Mouse (Mus musculus): ENCODE data around the gene Ifit1.

Ifit1 gene

GRCm38 (mm10) chr19:34640623-34641022 lies at the start of gene Ifit1, which contains the start of gene Ifit1bl2:
Ifit1 (plus strand) TSS chr19:34640871.
Ifit1bl2 (minus strand) TSS chr19:34640743.
- DNase-seq = peak; percentile 95

DNA sequence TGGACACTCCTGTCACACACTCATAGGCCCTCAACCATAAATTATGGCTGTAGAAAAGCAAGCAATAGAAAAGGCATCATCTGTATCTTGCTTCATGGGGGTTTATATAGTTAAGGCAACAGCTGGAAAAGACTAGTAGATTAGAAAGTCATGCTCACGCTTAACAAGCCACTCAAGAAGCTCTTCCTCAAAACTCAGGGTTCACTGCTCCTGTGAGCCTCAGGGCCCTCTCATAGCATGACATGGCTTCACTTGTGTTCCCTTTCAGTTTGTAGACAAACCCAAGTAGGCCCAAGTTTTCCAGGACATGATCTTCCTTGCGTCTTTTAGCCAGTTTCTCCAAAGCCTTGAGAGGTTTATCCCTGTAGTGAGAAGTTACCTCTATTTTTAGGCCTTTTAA lies 47.2 kb upstream of the Ifit1 start:
- DNase-seq = peak; percentile 74

GRCm38 (mm10) chr19:34594523-34594922 lies 46.1 kb upstream of the Ifit1 start:
- peak; percentile 87 for DNase-seq

DNA sequence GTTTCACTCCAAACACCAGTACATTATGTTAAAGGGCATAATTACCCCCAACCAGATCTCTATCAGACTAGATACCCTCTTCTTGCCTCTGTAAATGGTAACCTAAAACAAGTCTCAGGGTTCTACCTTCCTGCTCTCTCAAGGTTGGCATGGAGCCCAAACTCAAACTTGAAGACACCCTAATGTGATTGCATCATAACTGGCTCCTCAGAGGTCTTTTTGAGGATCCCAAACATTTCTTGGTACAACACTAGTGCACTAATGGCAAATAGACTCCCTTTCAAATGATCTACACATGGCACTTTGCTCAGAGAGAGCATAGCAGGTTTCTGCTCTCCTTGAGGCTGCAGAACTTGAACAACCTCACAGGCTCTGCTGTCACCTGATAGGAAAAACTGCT lies 43.9 kb upstream of the Ifit1 start:
- peak; percentile 79 for DNase-seq

DNA sequence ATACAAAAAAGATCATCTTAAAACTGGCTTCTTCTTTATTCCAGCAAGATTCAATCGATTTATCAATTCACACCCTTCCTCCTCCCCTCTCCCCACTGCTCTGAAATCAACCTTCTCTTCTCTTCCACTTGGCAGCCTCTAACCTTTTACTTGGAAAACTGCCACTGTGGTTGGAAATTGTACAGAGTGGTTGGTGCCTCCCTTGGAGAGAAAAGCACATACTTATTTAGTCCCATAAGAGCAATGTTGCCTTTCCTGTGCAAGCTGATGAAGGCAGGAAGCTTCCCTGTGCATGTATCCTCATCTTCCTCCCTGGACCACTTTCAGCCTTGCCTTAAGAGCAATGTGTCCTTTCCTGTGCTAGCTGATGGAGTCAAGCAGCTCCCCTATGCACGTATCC lies 42.3 kb upstream of the Ifit1 start:
- DNase-seq = peak; percentile 94

DNA sequence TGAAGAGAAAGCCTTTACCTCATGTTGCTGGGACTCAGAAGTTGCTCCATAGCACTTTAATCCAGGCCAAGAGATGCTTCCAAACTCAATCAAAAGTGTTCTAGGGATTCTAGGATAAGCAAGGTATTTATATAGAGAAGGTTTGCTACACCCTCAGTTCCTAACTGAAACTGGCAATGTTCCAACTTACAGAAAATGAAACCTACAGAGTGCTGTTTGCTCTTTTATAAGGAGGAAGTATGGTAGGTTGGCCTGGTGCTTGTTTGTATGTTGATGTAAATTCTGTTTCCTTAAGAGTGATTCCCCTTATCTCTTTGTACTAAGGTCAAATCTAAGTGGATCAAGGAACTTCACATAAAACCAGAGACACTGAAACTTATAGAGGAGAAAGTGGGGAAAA lies 41.4 kb upstream of the Ifit1 start:
- peak; percentile 22 for DNase-seq

GRCm38 (mm10) chr19:34601888-34602287 lies 38.8 kb upstream of the Ifit1 start, which contains the start of gene Ifit1bl1:
Ifit1bl1 (minus strand) TSS chr19:34601956.
- peak; percentile 61 for DNase-seq

DNA sequence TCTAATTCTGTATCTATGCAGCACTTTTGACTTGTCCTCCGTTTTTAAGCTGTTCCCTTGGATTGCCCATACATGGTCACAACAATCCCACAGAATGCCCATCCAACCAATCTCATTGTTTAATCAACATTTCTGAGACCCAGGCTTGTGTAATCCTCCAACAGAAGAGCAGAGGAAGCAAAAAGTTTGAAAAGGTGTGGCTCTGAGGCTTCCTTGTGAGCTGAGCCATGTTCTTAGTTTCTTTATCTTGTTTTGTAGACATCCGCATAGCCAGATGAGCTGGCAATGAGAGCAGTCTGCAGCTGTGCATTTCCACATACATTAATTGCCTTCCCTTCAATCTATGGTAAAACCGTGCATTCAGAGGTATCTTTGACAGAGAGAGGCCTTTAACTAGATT lies 35.2 kb upstream of the Ifit1 start:
- DNase-seq = peak; percentile 77

GRCm38 (mm10) chr19:34607237-34608051 lies 33.2 kb upstream of the Ifit1 start, which contains the start of gene Ifit3b:
Ifit3b (plus strand) TSS chr19:34607970.
- peak; percentile 98 for DNase-seq

- peak; percentile 29 for DNase-seq
These were observed 30.6 kb upstream of the Ifit1 start for GRCm38 (mm10) chr19:34610118-34610517.

GRCm38 (mm10) chr19:34612243-34613001 lies 28.2 kb upstream of the Ifit1 start:
- DNase-seq = peak; percentile 21

DNA sequence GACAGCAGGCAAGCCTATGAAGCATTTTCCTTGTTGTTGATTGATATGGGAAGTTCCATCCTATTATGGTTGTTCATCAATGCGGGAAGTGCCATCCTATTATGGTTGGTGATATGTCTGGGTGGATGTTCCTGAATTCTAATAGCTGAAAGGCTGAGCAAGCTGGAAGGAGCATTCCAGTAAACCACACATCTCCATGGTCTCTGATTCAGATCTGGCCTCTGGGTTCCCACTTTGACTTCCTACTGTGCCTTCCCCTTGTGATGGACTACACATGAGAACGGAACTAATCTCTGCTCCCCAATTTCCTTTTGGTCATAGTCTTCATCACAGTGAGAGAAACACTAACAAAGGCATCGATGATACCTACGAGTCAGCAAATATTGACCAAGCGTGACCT lies 19.8 kb upstream of the Ifit1 start:
- DNase-seq = peak; percentile 61

GRCm38 (mm10) chr19:34623781-34624180 lies 16.9 kb upstream of the Ifit1 start:
- peak; percentile 90 for DNase-seq

DNA sequence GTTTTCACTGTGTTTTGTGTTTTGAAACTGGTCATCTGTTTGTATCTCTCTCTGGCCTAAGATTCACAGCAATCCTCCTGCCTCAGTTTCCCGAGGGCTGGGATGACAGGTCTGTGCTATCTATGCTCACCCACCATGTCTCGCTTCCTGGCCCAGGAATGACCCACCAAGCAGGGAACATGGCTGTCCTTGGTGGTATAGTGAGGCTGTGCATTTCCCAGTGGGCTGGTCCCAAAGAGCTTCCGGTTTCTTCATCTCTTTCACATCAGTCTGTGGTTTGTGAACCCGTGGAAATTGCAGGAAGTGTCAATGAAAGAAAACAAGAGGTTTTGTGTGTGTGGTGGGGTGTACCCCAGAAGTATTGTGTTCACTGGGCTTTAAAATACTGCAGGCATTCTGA lies 16.0 kb upstream of the Ifit1 start:
- DNase-seq = peak; percentile 80

DNA sequence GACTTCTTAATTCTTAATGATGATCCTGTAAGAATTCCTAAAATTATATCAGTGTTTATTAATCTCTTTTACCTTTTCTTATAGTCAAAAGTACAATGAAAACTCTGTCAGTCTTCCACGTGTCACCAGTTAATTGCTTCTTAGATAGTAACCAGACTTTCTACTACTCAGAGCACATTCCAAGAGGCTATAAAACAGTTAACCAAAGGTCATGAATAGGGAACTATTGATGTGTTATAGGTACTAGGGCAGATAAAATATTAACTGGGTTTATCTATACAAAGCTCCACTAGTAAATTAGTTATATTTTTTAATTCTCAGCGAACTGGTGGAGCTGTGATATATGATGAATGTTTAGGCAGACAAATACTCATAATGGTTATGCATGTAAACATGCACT lies 13.2 kb upstream of the Ifit1 start:
- DNase-seq = no peak

- DNase-seq = peak; percentile 39
These were observed 9.2 kb upstream of the Ifit1 start for GRCm38 (mm10) chr19:34631487-34631886.

- DNase-seq = no peak
These were observed 7.2 kb upstream of the Ifit1 start for GRCm38 (mm10) chr19:34633484-34633883.

DNA sequence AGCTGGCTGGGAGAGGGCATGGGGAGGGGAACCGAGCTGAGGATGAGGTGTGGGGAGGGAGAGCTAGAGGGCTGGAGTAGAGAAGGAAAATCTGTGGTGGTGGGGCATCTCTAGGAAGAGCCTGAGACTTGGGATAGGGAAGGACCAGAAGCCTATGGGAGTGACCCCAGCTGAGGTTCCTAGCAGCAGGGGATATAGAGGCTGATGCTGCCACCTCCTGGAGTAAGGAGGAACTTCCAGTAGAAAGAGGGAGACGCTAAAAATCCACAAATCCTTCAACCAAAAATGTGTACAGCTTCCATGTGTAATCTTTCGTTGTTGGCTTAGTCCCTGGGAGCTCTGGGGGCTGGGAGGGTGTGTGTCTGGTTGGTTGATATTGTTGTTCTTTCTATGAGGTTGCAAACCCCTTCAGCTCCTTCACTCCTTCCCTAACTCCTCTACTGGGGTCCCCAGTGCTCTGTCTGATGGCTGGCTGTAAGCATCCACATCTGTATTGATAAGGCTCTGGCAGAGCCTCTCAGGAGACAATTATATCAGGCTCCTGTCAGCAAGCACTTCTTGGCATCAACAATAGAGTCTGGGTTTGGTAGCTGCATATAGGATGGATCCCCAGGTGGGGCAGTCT lies 3.6 kb upstream of the Ifit1 start:
- DNase-seq = peak; percentile 95

DNA sequence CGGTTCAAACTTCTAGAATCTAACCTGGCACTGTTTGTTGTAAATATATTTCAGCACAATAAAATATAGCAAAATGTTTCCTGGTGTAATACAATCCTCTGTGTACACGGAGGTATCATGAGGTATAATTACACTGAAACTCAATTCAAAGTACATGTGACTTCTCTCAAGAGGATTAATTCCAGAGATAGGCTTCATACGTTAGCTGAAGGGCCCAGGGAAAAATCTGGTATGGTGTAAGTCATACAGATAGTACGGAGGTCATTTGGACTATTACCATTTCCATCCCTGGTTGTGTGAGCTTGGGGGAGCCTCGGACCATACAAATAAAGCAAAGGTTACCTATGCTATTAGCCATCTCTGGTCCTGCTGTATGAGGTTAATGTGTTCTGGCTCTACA lies 1.9 kb downstream of the Ifit1 start:
- DNase-seq = peak; percentile 13

DNA sequence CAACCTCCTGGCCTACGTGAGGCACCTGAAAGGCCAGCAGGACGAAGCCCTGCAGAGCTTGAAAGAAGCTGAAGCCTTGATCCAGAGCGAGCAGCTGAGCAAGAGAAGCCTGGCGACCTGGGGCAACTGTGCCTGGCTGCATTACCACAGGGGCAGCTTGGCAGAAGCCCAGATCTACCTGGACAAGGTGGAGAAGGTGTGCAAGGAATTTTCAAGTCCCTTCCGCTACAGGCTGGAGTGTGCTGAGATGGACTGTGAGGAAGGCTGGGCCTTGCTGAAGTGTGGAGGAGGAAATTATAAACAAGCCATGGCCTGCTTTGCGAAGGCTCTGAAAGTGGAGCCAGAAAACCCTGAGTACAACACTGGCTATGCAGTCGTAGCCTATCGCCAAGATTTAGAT lies 7.0 kb downstream of the Ifit1 start:
- peak; percentile 67 for DNase-seq

DNA sequence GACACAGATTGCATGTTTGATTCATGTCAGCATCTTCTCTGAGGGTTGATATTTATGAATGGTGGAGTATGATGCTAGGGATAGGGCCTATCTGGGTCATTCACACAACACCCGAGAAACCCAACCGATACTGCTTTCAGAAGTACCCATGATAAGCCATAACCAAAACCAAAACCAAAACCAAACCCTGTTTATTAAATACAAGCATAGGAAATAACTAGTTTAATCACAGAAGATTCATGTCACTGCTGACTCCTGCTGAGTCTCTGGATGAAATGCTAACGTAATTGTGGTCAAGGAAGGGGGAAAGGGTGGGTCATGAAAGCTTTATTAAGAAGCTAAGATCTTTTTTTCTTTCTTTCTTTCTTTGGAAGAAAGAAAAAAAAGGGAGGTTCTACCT lies 9.6 kb downstream of the Ifit1 start:
- peak; percentile 25 for DNase-seq

- peak; percentile 50 for DNase-seq
These were observed 10.3 kb downstream of the Ifit1 start for GRCm38 (mm10) chr19:34650997-34651396.

DNA sequence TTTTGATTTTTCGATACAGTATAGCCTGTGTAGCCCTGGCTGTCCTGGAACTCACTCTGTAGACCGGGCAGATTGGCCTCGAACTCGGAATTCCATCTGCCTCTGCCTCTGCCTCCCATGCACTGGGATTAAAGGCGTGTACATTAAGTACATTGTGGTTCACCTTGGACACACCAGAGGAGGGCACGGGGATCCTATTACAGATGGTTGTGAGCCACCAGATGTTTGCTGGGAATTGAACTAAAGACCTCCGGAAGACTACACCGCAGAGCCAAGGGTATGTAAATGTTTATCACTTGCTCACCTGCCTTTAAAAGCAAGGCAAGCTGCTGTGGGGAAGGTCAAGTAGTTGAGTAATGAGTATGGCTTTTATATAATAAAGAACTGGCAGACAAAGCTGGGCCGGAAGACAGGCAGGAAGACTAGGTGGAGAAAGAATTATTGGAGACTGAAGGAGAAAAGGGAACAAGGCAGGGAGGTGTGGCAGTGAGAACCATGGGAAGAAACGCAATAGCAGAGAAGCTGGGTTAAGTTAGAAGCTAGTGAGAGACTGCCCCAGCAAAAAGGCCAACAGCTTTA lies 14.6 kb downstream of the Ifit1 start:
- DNase-seq = peak; percentile 72

All from heart, adult 11 months (tissue).